Mouse (Mus musculus) midbrain, embryonic 13.5 days (tissue): Measurements from ENCODE around the gene Cygb. TPM values are rescaled to one million over a fixed set of nuclear protein-coding genes. Genes with fewer than 3 reads are reported as not detected.
A peak's percentile ranks its signal among the peaks of the same experiment; 100 is the strongest.

Experiments
- ATAC-seq: fragments of 200-750 bp; cut with Nextera tagmentation; 2 replicates; pipeline ENCODE4 v1.8.0; 2017; ENCODE audit warnings: mild to moderate bottlenecking, moderate TSS enrichment, moderate library complexity
- H3K27ac ChIP-seq: fragments of 300-500 bp; sonication (generic); 2 replicates; pipeline ENCODE4 v1.5.1; 2015; ENCODE audit warnings: inconsistent platforms, mild to moderate bottlenecking, moderate library complexity
- H3K27me3 ChIP-seq: fragments of 300-500 bp; sonication (generic); 2 replicates; pipeline ENCODE4 v1.6.1; 2015; ENCODE audit warnings: mild to moderate bottlenecking, inconsistent platforms
- H3K36me3 ChIP-seq: fragments of 300-500 bp; sonication (generic); 2 replicates; pipeline ENCODE4 v1.6.1; 2015; ENCODE audit warnings: mild to moderate bottlenecking, inconsistent platforms
- H3K4me1 ChIP-seq: fragments of 300-500 bp; sonication (generic); replicated peaks from 2 replicates; pipeline ENCODE4 v1.6.1; 2015; ENCODE audit warnings: inconsistent platforms
- H3K4me2 ChIP-seq: fragments of 300-500 bp; sonication (generic); replicated peaks from 2 replicates; pipeline ENCODE4 v1.6.1; 2015; ENCODE audit warnings: moderate library complexity, mild to moderate bottlenecking, inconsistent platforms
- H3K4me3 ChIP-seq: fragments of 300-500 bp; sonication (generic); replicated peaks from 2 replicates; pipeline ENCODE4 v1.5.1; 2015; ENCODE audit warnings: mild to moderate bottlenecking, inconsistent platforms
- H3K9ac ChIP-seq: fragments of 300-500 bp; sonication (generic); replicated peaks from 2 replicates; pipeline ENCODE4 v1.6.1; 2015; ENCODE audit warnings: mild to moderate bottlenecking, inconsistent platforms
- H3K9me3 ChIP-seq: fragments of 300-500 bp; sonication (generic); 2 replicates; pipeline ENCODE4 v1.6.1; 2016; ENCODE audit warnings: mild to moderate bottlenecking, inconsistent platforms
- WGBS: fragments of 180-500 bp; shearing (Covaris S2); methylation state at CpG from one replicate; pipeline ENCODE4 v1.1.7; 2015; 5-methylcytosine and 5-hydroxymethylcytosine counted together
- polyA plus RNA-seq: library from polyadenylated mRNA; unstranded; fragments of >200 nt; fragmentation: Nextera tagmentation; extraction: Ambion mirVana; gene quantifications from 2 replicates; pipeline ENCODE4 v1.2.1, GENCODE M21; 2015

The Cygb gene
- polyA plus RNA-seq: 8.8 TPM in 2 replicates

- 8% methylated on average over 28 of the region's 28 CpGs for WGBS
- H3K27me3 ChIP-seq: peaks cover 55% of the 10 kb centered on the region
- ATAC-seq: peak; percentile 29
These were observed at the start of gene Cygb for GRCm38 (mm10) chr11:116654255-116654821. Cygb (minus strand) TSS chr11:116654313.

DNA sequence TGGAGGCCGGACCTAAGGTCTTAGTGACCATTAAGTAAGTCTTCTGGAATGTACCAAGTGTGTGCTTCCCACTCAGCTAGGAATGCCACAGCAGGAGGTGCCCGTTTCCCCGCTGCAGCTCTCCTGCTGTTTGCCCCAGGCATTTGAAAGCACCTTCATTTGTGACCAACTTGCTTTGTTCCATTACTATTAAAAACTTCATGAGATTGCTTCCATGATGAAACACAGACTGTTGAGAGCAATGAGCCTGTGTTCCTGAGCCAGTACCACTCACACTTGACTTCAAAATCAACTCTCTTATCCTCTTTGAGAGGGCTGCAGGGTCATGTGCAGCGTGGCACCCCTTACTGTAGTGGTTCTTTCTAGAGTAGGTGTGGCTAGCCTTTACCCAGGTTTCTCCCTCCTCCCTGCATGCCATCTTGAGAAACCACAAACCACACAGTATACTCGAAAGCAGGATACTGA, 47.3 kb upstream of the Cygb start:
- no peaks in the 10 kb centered on the region for H3K9me3 ChIP-seq
- H3K4me3 ChIP-seq: no peak overlapping the region
- H3K27me3 ChIP-seq: peaks cover 7% of the 10 kb centered on the region
- H3K9ac ChIP-seq: no peak overlapping the region
- WGBS: 53% methylated on average over 5 of the region's 5 CpGs
- no peaks in the 10 kb centered on the region for H3K36me3 ChIP-seq
- no peaks in the 10 kb centered on the region for H3K4me1 ChIP-seq
- H3K27ac ChIP-seq: no peak overlapping the region
- no peak for ATAC-seq
- H3K4me2 ChIP-seq: no peak overlapping the region

More at GRCm38 (mm10) chr11:116654255-116654821, at the start of gene Cygb:
- H3K4me2 ChIP-seq: peak within 1 kb of the TSS; percentile 91
- H3K9ac ChIP-seq: peak within 1 kb of the TSS; percentile 76
- H3K36me3 ChIP-seq: no peaks in the 10 kb centered on the region
- H3K4me3 ChIP-seq: peak within 1 kb of the TSS; percentile 55
- H3K4me1 ChIP-seq: peaks cover 47% of the 10 kb centered on the region
- no peak within 1 kb of the TSS; the same call in 1 of the 2 replicates for H3K27ac ChIP-seq
- no peaks in the 10 kb centered on the region for H3K9me3 ChIP-seq

DNA sequence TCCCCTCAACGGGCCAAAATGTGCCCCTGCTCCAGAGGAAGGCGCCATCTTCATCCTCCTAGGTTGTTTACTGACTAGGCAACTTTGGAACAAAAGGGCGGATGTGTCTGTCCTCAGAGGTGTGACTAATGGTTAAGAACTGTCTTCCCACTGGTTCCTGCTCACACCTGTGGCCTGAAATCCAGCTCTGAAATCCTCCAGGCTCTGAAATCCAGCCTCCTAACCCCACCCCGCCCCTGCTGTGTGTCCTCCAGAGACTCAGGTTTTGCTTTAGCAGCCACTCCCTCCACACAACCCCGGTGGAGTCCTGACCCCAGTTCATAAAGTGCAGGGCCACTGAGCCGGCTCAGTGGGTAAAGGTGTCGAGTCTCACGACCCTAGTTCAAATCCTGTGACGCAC, 43.4 kb upstream of the Cygb start:
- H3K4me2 ChIP-seq: no peak overlapping the region
- H3K27me3 ChIP-seq: peaks cover 43% of the 10 kb centered on the region
- H3K4me3 ChIP-seq: no peak overlapping the region
- ATAC-seq: no peak
- H3K9ac ChIP-seq: no peak overlapping the region
- H3K4me1 ChIP-seq: peaks cover 14% of the 10 kb centered on the region
- H3K36me3 ChIP-seq: no peaks in the 10 kb centered on the region
- WGBS: 76% methylated on average over 9 of the region's 9 CpGs
- no peaks in the 10 kb centered on the region for H3K9me3 ChIP-seq
- H3K27ac ChIP-seq: no peak overlapping the region

GRCm38 (mm10) chr11:116696426-116696825, 42.3 kb upstream of the Cygb start:
- ATAC-seq: no peak
- no peak overlapping the region for H3K4me2 ChIP-seq
- H3K36me3 ChIP-seq: no peaks in the 10 kb centered on the region
- WGBS: 80% methylated on average over 4 of the region's 4 CpGs
- no peak overlapping the region for H3K27ac ChIP-seq
- no peak overlapping the region for H3K4me3 ChIP-seq
- H3K9ac ChIP-seq: no peak overlapping the region
- H3K9me3 ChIP-seq: no peaks in the 10 kb centered on the region
- peaks cover 44% of the 10 kb centered on the region for H3K27me3 ChIP-seq
- peaks cover 14% of the 10 kb centered on the region for H3K4me1 ChIP-seq

DNA sequence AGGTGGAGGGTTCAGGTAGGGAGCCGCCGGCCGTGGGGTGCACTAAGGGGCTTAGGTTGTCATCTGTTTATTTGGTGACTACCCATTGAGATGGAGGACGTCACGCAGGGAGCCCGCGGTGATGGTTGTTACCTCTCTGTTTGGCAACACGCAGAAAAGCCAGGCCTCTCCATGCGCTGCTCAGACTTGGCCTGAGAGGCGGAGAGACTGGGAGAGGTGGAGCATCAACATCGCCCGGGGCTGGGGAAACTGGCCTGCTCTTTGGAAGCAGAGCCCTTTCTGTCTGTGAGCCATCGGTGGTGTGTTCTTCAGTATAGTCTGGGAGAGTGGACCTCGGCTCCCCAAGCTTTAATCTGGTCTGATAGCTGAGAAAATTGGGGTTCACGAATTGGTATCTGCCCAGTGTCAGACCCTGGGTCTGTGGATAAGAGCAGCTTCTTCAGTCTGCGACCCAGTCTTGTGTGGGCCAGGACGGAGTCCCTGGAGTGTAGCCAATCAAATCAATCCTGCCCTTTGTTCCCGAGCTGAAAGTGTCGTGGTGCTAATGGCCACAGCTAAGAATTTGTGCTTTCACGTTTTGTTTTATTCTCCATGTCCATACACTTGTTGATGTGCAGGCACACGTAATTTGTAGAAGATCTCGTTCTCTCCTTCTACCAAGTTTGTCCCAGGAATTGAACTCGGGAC, 41.2 kb upstream of the Cygb start:
- H3K27me3 ChIP-seq: peaks cover 44% of the 10 kb centered on the region
- no peaks in the 10 kb centered on the region for H3K9me3 ChIP-seq
- no peak for ATAC-seq
- H3K9ac ChIP-seq: no peak overlapping the region
- H3K4me2 ChIP-seq: no peak overlapping the region
- WGBS: 22% methylated on average over 23 of the region's 23 CpGs
- peaks cover 14% of the 10 kb centered on the region for H3K4me1 ChIP-seq
- no peaks in the 10 kb centered on the region for H3K36me3 ChIP-seq
- no peak overlapping the region for H3K4me3 ChIP-seq
- no peak overlapping the region for H3K27ac ChIP-seq

DNA sequence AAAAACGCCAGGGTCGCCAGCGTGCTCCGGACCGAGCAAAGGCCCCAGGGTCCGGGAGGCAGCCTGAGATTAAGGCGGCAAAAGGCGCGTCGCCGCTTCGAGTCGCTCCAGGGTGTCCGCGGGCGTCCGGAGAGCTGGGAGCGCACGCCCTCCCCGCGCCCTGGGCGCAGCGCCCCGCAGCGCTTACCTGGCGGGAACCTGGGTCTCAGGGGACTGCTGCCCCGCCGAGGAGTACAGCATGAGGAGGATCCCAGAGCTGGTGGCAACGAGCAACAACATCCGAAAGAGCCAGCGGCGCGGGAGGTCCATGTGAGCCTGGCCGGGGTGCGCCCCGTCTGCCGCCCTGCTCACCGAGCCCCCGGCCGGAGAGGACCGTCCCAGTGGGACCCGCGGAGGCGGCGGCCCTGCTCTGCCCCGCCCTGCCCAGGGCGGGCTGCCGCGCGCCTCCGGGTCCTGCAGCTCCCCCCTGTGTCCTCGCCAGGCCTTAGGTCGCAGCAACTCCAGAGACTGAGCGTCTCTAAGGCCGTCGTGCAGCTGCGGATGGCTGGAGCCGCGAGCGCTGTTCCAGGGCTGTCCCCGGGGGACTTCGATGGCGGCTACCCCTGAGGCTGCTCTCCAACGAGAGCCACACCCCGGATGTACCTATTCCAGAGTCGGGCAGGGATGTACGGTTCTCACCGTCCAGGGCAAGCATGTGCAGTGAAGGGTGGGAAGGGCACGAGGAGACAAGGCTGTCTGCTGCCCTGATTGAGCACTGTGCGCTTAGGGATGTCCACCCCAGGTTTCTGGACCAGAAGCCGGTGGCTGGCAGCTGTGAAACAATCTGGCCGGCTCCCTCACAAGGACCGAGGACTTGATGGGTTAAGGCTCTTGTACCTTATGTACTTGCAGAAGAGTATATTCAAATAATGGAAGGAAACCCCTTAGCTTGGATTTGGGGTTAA, 40.4 kb upstream of the Cygb start:
- Histone ChIP-seq H3K9ac (peak overlapping the region; percentile 62), H3K4me2 (peak overlapping the region; percentile 63), H3K9me3 (no peaks in the 10 kb centered on the region), H3K36me3 (no peaks in the 10 kb centered on the region), H3K27ac (no peak overlapping the region), H3K4me1 (peaks cover 14% of the 10 kb centered on the region), H3K27me3 (peaks cover 44% of the 10 kb centered on the region), H3K4me3 (peak overlapping the region; percentile 37)
- ATAC-seq: peak; percentile 65
- 2% methylated on average over 71 of the region's 73 CpGs for WGBS

DNA sequence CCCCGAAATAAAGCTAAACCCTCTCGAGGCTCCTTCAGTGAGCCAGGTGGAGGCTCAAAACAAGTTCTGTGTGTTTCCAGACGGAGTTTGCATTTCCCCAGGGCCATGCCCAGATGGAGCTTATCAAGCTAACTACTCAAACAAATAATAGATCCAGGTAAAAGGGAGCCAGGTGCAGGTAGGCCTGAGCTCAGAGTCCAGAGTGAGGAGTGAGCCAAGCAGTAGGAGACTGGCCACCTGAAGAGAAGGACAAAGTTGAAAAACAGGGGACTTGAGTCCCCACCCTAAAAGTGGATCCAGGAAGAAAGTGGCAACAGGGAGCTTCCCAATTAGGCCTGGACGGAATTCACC, 39.8 kb upstream of the Cygb start:
- 32% methylated on average over 4 of the region's 4 CpGs for WGBS

DNA sequence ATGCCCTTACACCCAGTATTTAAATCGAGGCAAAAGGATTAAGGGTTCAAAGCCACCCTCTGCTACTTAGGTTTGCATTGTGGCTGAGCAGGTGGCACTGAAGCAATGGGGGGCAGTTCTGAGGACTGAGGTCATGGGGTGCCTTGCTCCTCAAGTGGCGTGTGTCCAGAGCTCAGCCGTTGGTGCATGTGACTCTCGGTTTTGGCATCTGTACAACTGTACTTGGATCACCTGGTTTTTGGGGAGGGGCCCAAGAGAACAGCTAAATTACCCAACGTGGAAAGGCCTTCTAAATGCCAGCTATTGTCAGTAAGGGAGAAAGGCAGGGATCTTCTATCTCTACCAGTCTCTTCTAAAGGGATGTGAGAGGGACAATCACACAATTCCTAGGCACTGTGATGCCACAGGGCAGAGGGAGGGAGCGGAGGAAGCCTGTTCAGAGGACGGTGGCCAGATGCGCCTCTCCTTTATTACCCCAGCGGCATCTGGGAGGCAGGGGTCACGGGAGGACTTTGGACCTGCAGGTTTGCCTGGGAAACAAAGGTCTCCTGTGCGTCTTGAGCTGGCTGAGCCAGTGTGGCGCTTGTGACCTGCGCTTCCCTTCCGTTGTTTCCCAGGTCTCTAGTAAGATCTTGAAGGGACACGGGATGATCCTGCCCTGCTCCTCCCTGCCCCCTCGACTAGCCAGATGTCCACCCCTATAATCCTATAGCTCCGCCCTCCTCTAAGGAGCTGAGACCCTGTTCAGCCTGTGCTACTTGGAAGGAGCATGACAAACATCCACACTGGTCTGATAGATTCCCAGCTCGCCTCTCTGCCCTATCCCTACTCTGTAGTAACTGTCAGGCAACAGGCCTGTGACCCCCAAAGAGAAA, 36.8 kb upstream of the Cygb start:
- WGBS: 40% methylated on average over 18 of the region's 18 CpGs
- H3K4me1 ChIP-seq: peaks cover 14% of the 10 kb centered on the region
- H3K9me3 ChIP-seq: no peaks in the 10 kb centered on the region
- no peak overlapping the region for H3K4me2 ChIP-seq
- no peak for ATAC-seq
- peaks cover 2% of the 10 kb centered on the region for H3K36me3 ChIP-seq
- peaks cover 32% of the 10 kb centered on the region for H3K27me3 ChIP-seq
- no peak overlapping the region for H3K9ac ChIP-seq
- no peak overlapping the region for H3K27ac ChIP-seq
- no peak overlapping the region for H3K4me3 ChIP-seq

More for the DNA sequence above, 39.8 kb upstream of the Cygb start:
- H3K27me3 ChIP-seq: peaks cover 44% of the 10 kb centered on the region
- no peak for ATAC-seq
- no peaks in the 10 kb centered on the region for H3K9me3 ChIP-seq
- no peak overlapping the region; the same call in 1 of the 2 replicates for H3K9ac ChIP-seq
- H3K4me2 ChIP-seq: peak overlapping the region; percentile 63
- H3K27ac ChIP-seq: no peak overlapping the region
- peak overlapping the region; percentile 37 for H3K4me3 ChIP-seq
- H3K36me3 ChIP-seq: no peaks in the 10 kb centered on the region
- H3K4me1 ChIP-seq: peaks cover 14% of the 10 kb centered on the region

DNA sequence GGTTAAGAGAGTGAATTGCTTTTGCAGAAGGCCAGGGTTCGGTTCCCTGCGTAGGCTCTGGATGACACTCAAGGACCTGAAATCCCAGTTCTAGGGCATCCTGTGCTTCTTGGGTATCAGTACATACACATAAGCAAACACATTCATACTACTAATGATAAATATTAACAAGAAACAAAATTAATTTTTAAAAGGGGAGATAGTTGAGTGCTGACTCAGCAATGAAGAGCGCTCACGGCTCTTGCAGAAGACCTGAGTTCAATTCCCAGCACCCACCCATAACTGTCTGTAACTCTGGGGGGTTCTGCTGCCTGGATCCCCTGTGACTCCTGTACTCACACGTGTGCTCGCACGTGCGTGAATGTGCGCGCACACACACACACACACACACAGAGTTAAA, 35.5 kb upstream of the Cygb start:
- no peak for ATAC-seq
- Histone ChIP-seq H3K9me3 (no peaks in the 10 kb centered on the region), H3K36me3 (peaks cover 13% of the 10 kb centered on the region), H3K4me1 (peaks cover 9% of the 10 kb centered on the region), H3K4me2 (no peak overlapping the region), H3K27ac (no peak overlapping the region), H3K4me3 (no peak overlapping the region), H3K9ac (no peak overlapping the region), H3K27me3 (peaks cover 19% of the 10 kb centered on the region)
- WGBS: 96% methylated on average over 10 of the region's 10 CpGs

- WGBS: 80% methylated on average over 8 of the region's 8 CpGs
- Histone ChIP-seq H3K27ac (no peak overlapping the region), H3K4me1 (no peaks in the 10 kb centered on the region), H3K9ac (no peak overlapping the region), H3K4me3 (no peak overlapping the region), H3K4me2 (no peak overlapping the region), H3K27me3 (peaks cover 4% of the 10 kb centered on the region), H3K9me3 (no peaks in the 10 kb centered on the region), H3K36me3 (peaks cover 24% of the 10 kb centered on the region)
- ATAC-seq: no peak
These were observed 33.8 kb upstream of the Cygb start for GRCm38 (mm10) chr11:116687897-116688296.

DNA sequence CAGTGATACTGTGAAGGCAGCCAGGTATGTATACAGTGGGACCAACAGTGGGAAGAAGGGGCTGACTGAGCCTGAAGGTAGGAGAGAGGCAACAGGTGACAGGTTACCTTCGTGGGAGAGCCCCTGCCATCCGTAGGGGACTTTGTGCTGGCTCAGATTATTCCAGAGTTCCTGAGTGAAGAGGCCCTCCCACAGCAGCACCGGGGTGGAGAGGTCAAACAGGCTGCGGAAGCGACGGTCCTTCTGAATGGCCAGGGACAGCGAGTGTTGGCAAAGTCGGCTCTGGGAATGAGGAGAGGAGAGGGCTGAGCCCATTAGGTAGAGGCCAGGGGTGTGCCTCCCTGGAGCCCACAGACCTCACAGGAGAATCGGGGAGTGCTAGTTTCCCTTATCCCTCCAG, 31.6 kb upstream of the Cygb start:
- Histone ChIP-seq H3K9ac (no peak overlapping the region), H3K4me2 (no peak overlapping the region), H3K9me3 (no peaks in the 10 kb centered on the region), H3K4me1 (no peaks in the 10 kb centered on the region), H3K4me3 (no peak overlapping the region), H3K27ac (no peak overlapping the region), H3K36me3 (peaks cover 45% of the 10 kb centered on the region), H3K27me3 (no peaks in the 10 kb centered on the region)
- 78% methylated on average over 9 of the region's 9 CpGs for WGBS
- ATAC-seq: no peak
